Mouse (Mus musculus): ENCODE measurements around the gene Txlna.
A peak's percentile ranks its signal among the peaks of the same experiment; 100 is the strongest.

Txlna gene

GRCm38 (mm10) chr4:129588865-129589264, 52.0 kb downstream of the Txlna start:
- no peak for DNase-seq (ENCODE audit: low read depth, low spot score)

GRCm38 (mm10) chr4:129586943-129587342, 53.9 kb downstream of the Txlna start:
- no peak for DNase-seq (ENCODE audit: low read depth, low spot score)

DNA sequence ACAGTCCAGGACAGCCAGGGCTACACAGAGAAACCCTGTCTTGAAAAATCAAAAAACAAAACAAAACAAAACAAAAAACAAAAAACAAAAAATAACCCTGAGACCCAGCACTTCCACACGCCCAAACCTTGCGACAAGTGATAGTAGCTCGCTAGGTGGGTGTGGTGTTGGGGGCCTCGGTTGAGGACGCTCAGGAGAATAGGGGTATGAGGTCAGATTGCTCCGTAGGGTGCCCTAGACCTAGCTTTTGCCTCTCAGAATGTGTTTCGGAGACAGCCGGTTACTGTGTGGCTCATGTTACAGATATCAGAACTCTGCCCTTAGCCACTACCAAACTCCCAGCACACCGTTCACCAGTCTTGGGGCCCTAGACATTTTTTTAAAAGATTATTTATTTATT, 55.1 kb downstream of the Txlna start:
- DNase-seq (ENCODE audit: low read depth, low spot score) = no peak

DNA sequence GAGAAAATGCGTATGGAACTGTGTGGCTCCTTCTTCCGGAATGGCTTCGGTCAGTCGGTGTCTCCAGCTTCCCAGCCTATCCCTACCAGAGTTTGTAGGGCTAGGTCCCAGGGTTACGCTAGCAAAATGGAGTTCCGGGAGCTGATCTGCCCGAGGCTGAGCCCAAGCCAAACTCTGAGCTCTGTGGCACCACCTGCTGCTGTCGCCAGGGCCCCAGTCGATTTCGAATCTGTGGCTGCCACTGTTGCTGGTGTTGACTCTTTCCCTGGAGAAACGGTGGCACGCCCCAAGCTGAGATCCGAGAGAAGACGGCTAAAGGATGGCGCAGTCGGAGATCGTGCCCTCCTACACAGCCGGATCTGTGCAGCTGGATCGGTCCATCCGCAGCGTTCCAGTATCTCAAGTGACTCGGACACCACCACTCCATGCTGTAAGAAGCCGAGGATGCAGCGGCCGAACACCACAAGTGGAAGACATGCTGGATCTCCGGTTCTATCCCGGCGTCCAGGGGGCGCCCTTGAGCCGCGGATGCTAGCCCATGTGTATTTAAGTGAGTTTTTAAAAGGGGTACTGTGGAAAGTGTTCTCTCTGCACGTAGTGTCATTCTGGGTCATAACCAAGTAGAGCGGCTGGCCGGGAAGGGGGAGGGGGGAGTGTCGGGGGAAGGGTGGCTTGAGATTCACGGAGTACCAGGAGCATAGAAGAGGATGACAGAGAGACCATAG, 55.8 kb downstream of the Txlna start:
- peak; percentile 43 for DNase-seq (ENCODE audit: low read depth, low spot score)

DNA sequence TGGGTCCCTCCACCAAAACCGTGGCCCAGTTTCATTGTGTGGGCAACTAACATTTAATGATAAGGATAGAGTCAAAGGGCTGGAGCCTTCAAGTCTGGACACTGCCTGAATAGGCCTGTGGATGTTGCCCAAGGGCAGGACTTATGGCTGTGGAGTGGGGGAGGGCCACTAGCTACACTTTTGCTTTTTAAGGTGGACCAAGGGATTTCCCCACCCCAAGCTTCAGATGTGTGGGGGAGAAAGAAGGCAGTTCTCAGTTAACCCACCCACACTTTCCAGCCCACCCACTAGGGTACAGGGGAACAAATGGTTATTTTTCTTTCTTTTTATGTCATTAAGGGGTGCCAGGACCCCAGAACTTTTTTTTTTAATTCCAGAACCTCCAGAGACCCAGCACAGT, 56.5 kb downstream of the Txlna start:
- DNase-seq (ENCODE audit: low read depth, low spot score) = no peak

- no peak for DNase-seq (ENCODE audit: low read depth, low spot score)
Measured at GRCm38 (mm10) chr4:129582251-129582650, 58.6 kb downstream of the Txlna start.

GRCm38 (mm10) chr4:129580347-129580746, 60.5 kb downstream of the Txlna start:
- no peak for DNase-seq (ENCODE audit: low read depth, low spot score)

DNA sequence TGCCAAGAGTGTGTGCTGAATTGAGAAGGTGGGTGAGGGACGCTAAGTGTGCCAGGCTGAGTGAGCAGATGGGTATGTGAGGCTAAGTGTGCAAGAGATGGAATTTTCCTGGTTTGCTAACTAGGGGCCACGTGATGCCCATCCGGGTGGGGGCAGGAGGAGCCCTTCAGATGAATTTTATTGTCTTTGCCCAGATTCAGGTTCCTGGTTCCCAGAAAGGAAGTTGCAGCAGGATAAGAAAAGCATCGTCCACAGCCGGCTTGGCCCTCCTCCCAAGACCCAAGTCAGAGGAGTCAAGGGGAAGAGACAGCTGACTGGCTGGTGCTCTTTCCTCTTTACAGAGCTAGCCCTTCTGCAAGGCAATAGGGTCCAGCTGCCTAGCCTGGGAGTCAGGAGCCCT, 62.4 kb downstream of the Txlna start, which contains the start of gene Fam167b:
Gene Fam167b (minus strand): TSS at position 84 of the 400 bp plus-strand sequence.
- no peak for DNase-seq (ENCODE audit: low read depth, low spot score)

- DNase-seq (ENCODE audit: low read depth, low spot score) = no peak
Measured at GRCm38 (mm10) chr4:129577688-129578087, 63.2 kb downstream of the Txlna start.

- DNase-seq (ENCODE audit: low read depth, low spot score) = peak; percentile 49
Measured at GRCm38 (mm10) chr4:129576863-129577491, 63.9 kb downstream of the Txlna start.
